Comparison of ENCODE assay signal across 7 mouse cellular contexts in the genomic region with DNA sequence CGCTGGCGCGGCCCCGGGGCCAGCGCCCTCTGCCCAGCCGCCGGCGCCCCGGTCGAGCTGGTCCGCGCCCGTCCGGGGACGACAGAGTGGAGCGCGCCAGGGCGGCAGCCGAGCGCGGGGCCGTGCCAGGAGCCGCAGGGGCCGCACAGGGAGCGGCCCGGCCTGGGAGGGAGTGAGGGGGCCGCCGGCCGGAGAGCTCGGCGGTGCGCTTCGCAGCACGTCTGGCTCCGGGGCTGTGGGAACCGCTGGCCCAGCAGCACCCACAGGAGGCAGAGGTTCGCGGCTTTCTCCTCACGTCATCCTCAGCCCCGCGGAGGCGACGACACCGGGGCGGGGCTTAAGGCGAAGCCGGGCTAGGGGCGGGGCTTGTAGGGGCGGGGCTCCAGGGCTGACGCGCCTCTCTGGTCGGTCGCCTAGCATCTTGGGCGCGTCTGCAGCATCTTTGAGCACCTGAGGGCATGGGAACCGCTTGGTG. TPM values are rescaled to one million over a fixed set of nuclear protein-coding genes. Genes with fewer than 3 reads are reported as not detected.
DNase-seq lines count a peak whose midpoint lies in the region; ATAC-seq lines count a peak whose summit lies in the region.

A gene (minus strand): TSS at position 339 of the 475 bp plus-strand sequence.

- peak; percentile 54 for DNase-seq in adrenal gland, adult 8-10 months
- DNase-seq in embryo, embryonic 11 days = peak; percentile 93
- peak; percentile 73 for DNase-seq in gastrocnemius, postnatal 25 days
- peak; percentile 80 to 86 for DNase-seq in left cerebral cortex, postnatal 36 days (ENCODE audit: low spot score in 2 of 2)
- DNase-seq in midbrain, embryonic 11.5 days (ENCODE audit: low spot score, missing footprints) = peak; percentile 98
- peak; percentile 39 for DNase-seq in skeletal muscle tissue, adult 2 months (ENCODE audit: low read depth, low spot score)

- 0 out of 2 replicates have a peak, but pooled peaks cover 5% of the 10 kb centered on the region for H3K4me1 ChIP-seq in intestine, embryonic 15.5 days (replicated peaks)
- peaks cover 5% of the 10 kb centered on the region for H3K4me1 ChIP-seq in midbrain, embryonic 11.5 days (ENCODE audit: control insufficient read depth, insufficient read depth, low read length)

- peak within 1 kb of the TSS; percentile 89 for H3K4me2 ChIP-seq in intestine, embryonic 15.5 days (replicated peaks)
- H3K4me2 ChIP-seq in midbrain, embryonic 11.5 days = peak within 1 kb of the TSS; percentile 88

- H3K4me3 ChIP-seq in intestine, embryonic 15.5 days (replicated peaks) = peak within 1 kb of the TSS; percentile 85
- H3K4me3 ChIP-seq in midbrain, embryonic 11.5 days (ENCODE audit: low read depth, low read length) = peak within 1 kb of the TSS; percentile 84

- intact Hi-C loops in left cerebral cortex, postnatal 36 days (cut with DNase I) = loop anchor here (2.0 kb wide), 1 partner anchor 95 kb away; a partner anchor contains a TSS

- 0 out of 2 replicates have a peak within 1 kb of the TSS, but pooled peaks have one; percentile 25 for H3K27ac ChIP-seq in intestine, embryonic 15.5 days
- H3K27ac ChIP-seq in midbrain, embryonic 11.5 days (ENCODE audit: low read depth, low read length) = no peak within 1 kb of the TSS; the same call in 1 of the 2 replicates

- under 1% methylated on average over 54 of the region's 56 CpGs for WGBS in intestine, embryonic 15.5 days
- WGBS in midbrain, embryonic 11.5 days = under 1% methylated on average over 54 of the region's 56 CpGs

- H3K9me3 ChIP-seq in intestine, embryonic 15.5 days = no peaks in the 10 kb centered on the region
- H3K9me3 ChIP-seq in midbrain, embryonic 11.5 days (ENCODE audit: control insufficient read depth, low read length) = no peaks in the 10 kb centered on the region

- peak; percentile 99 for ATAC-seq in intestine, embryonic 15.5 days
- peak; percentile 99 for ATAC-seq in midbrain, embryonic 11.5 days (ENCODE audit: low FRiP score)

- no peaks in the 10 kb centered on the region for H3K27me3 ChIP-seq in intestine, embryonic 15.5 days (replicated peaks)
- peaks cover 4% of the 10 kb centered on the region; the same call in 1 of the 2 replicates for H3K27me3 ChIP-seq in midbrain, embryonic 11.5 days (ENCODE audit: control insufficient read depth, insufficient read depth, low read length)

- H3K36me3 ChIP-seq in intestine, embryonic 15.5 days = no peaks in the 10 kb centered on the region
- no peaks in the 10 kb centered on the region for H3K36me3 ChIP-seq in midbrain, embryonic 11.5 days (ENCODE audit: control insufficient read depth, insufficient read depth, low read length)

- H3K9ac ChIP-seq in intestine, embryonic 15.5 days = peak within 1 kb of the TSS; percentile 78
- H3K9ac ChIP-seq in midbrain, embryonic 11.5 days (ENCODE audit: low read length) = peak within 1 kb of the TSS; percentile 82

RNA-seq across cellular contexts. Expression of the gene that starts here (rescaled TPM):
- 1 to 10 TPM; 4.4 to 6.7 (median 5.3) TPM for total RNA-seq in adrenal gland, adult 8-10 months (2022)
- 1 to 10 TPM in 1 of 2 experiments, under 1 TPM in 1; 0.64 to 1.2 TPM for total RNA-seq in gastrocnemius, postnatal 25 days (2021)
- polyA plus RNA-seq in intestine, embryonic 15.5 days (2015; fragmentation: Nextera tagmentation; extraction: Ambion mirVana) = 2.5 and 3.0 TPM in 2 replicates
- total RNA-seq in left cerebral cortex, postnatal 36 days (2021) = 10 to 100 TPM; 45.7 to 46.4 TPM
- 2.8 and 3.1 TPM in 2 replicates for polyA plus RNA-seq in midbrain, embryonic 11.5 days (2014; fragmentation: Nextera tagmentation; extraction: Ambion mirVana)

Comparison
In these comparisons a context has a peak if more than half of its experiments do, and no peak if none do; other contexts are left out.
1. RNA of the gene that starts here (total RNA-seq): 45.7 to 46.4 TPM in left cerebral cortex, postnatal 36 days; 4.4 to 6.7 TPM in adrenal gland, adult 8-10 months and 0.64 to 1.2 TPM in gastrocnemius, postnatal 25 days; every median in the first group is over 4 times any median in the second.
2. DNase-seq: peak in every context shown above with its lines; median percentile 98 in midbrain, embryonic 11.5 days; 93 in embryo, embryonic 11 days; 83 in left cerebral cortex, postnatal 36 days; 73 in gastrocnemius, postnatal 25 days; 54 in adrenal gland, adult 8-10 months; 39 in skeletal muscle tissue, adult 2 months.